Mouse (Mus musculus) lung, postnatal 0 days (tissue): ENCODE results near the gene Spg21. TPM values are rescaled to one million over a fixed set of nuclear protein-coding genes. Genes with fewer than 3 reads are reported as not detected.
A peak's percentile ranks its signal among the peaks of the same experiment; 100 is the strongest.

Experiments
- ATAC-seq: fragments of 200-750 bp; cut with Nextera tagmentation; 2 replicates; pipeline ENCODE4 v1.8.0; 2017; ENCODE audit warnings: moderate library complexity
- DNase-seq: peaks from one replicate; pipeline ENCODE4 v3.0.0-alpha.2; 2016; ENCODE audit warnings: low spot score
- H3K27ac ChIP-seq: fragments of 300-500 bp; sonication (generic); 2 replicates; pipeline ENCODE4 v1.5.1; 2014; ENCODE audit warnings: antibody characterized with exemption, mild to moderate bottlenecking, low read length, mixed read lengths
- H3K27me3 ChIP-seq: fragments of 300-500 bp; sonication (generic); replicated peaks from 2 replicates; pipeline ENCODE4 v1.6.1; 2014; ENCODE audit warnings: low read length, mixed read lengths; ENCODE audit not compliant: insufficient read depth
- H3K36me3 ChIP-seq: fragments of 300-500 bp; sonication (generic); 2 replicates; pipeline ENCODE4 v1.6.1; 2014; ENCODE audit warnings: low read length, mixed read lengths; ENCODE audit not compliant: insufficient read depth
- H3K4me1 ChIP-seq: fragments of 300-500 bp; sonication (generic); 2 replicates; pipeline ENCODE4 v1.6.1; 2014; ENCODE audit warnings: antibody characterized with exemption, low read depth, low read length, mixed read lengths; ENCODE audit not compliant: insufficient read depth
- H3K4me2 ChIP-seq: fragments of 300-500 bp; sonication (generic); replicated peaks from 2 replicates; pipeline ENCODE4 v1.6.1; 2014; ENCODE audit warnings: low read depth, mild to moderate bottlenecking, low read length, moderate library complexity, mixed read lengths
- H3K4me3 ChIP-seq: fragments of 300-500 bp; sonication (generic); 2 replicates; pipeline ENCODE4 v1.5.1; 2014; ENCODE audit warnings: low read depth, low read length
- H3K9ac ChIP-seq: fragments of 300-500 bp; sonication (generic); replicated peaks from 2 replicates; pipeline ENCODE4 v1.6.1; 2014; ENCODE audit warnings: low read depth, mild to moderate bottlenecking
- H3K9me3 ChIP-seq: fragments of 300-500 bp; sonication (generic); 2 replicates; pipeline ENCODE4 v1.6.1; 2016; ENCODE audit warnings: low read length, mixed read lengths
- CTCF ChIP-seq: IDR thresholded peaks from 2 replicates; pipeline ENCODE4 v1.5.1; 2016; ENCODE audit warnings: antibody characterized with exemption, mild to moderate bottlenecking
- EP300 ChIP-seq: IDR thresholded peaks from 2 replicates; pipeline ENCODE4 v1.6.1; 2016; ENCODE audit warnings: antibody characterized with exemption, mild to moderate bottlenecking, control low read depth
- WGBS: fragments of 180-500 bp; shearing (Covaris S2); extraction: QIAGEN DNeasy Blood & Tissue Kit; methylation state at CpG from one replicate; pipeline ENCODE4 v1.1.7; 2014; 5-methylcytosine and 5-hydroxymethylcytosine counted together
- polyA plus RNA-seq: library from polyadenylated mRNA; unstranded; fragments of >200 nt; fragmentation: Nextera tagmentation; extraction: Ambion mirVana; gene quantifications from 2 replicates; pipeline ENCODE4 v1.2.1, GENCODE M21; 2015

Spg21 gene
- polyA plus RNA-seq, 1 experiment from 2014 or later = 94.0 TPM

DNA sequence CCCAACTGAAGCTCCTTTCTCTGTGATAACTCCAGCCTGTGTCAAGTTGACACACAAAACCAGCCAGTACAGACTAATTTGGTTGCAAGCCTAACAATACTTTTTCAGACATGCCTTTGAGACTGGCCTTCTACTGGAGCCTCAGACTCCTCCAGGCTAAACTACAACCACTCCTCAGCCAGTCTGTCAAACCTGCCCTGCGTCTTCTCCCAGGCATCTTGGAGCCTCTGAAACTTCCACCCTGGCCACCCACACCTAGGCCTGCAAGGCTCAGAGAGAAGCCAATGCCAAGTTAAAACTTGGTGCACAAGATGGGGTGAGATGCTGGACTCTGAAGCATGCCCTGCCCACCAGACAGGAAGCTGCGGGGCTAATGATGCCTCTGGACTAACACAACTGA is 31.6 kb downstream of the Spg21 start:
- Histone ChIP-seq H3K9me3 (no peaks in the 10 kb centered on the region), H3K27me3 (no peaks in the 10 kb centered on the region), H3K4me1 (no peaks in the 10 kb centered on the region), H3K4me3 (no peak overlapping the region), H3K27ac (no peak overlapping the region), H3K4me2 (no peak overlapping the region), H3K36me3 (peaks cover 5% of the 10 kb centered on the region; the same call in 1 of the 2 replicates), H3K9ac (no peak overlapping the region)
- WGBS = 77% methylated on average over 2 of the region's 2 CpGs
- ATAC-seq = no peak
- TF ChIP-seq EP300 = no peak
- no peak for TF ChIP-seq CTCF
- no peak for DNase-seq

DNA sequence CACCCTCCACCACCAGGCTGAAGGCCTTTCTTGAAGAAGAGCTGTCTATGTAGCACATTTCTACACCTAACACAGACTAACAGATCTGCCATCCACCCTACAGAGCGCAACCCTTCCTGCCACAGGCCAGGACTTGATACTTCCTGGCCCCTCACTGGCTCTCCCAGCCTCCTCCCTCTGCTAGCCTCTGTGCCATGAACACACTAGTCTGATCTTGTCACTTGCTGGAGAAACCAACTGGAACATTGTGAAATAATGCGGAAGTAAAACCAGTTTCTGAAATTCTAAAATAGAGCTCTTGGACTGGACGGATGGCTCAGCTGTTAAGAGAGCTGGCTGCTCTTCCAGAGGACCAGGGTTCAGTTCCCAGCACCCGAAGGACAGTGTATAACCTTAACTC is 32.1 kb downstream of the Spg21 start:
- TF ChIP-seq CTCF (no peak), EP300 (no peak)
- Histone ChIP-seq H3K27ac (no peak overlapping the region), H3K9me3 (no peaks in the 10 kb centered on the region), H3K4me1 (no peaks in the 10 kb centered on the region), H3K4me2 (no peak overlapping the region), H3K27me3 (no peaks in the 10 kb centered on the region), H3K9ac (no peak overlapping the region), H3K4me3 (no peak overlapping the region), H3K36me3 (no peaks in the 10 kb centered on the region)
- DNase-seq (no peak), ATAC-seq (no peak)
- WGBS = 91% methylated on average over 4 of the region's 4 CpGs

DNA sequence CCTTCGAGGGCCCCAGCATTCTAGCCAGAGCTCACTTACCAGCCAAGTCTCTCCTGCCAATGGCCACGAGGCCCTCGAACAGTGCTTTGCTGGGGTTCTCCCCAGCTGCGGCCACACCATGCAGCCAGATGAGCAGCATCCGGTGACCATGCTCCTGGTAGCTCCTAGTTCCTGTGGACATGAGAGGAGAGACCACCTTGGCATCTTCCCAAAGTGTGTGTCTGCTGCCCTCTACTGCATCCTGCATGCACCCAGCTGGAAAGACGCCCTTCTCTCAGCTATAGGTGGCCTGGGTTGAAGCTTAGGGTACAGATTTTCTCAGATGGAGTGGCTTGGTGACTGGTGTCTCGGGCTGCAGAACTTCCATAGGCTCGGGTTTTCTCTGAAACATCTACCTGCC is 41.4 kb downstream of the Spg21 start:
- TF ChIP-seq CTCF (peak; percentile 70), EP300 (no peak)
- peak; percentile 40 for ATAC-seq

DNA sequence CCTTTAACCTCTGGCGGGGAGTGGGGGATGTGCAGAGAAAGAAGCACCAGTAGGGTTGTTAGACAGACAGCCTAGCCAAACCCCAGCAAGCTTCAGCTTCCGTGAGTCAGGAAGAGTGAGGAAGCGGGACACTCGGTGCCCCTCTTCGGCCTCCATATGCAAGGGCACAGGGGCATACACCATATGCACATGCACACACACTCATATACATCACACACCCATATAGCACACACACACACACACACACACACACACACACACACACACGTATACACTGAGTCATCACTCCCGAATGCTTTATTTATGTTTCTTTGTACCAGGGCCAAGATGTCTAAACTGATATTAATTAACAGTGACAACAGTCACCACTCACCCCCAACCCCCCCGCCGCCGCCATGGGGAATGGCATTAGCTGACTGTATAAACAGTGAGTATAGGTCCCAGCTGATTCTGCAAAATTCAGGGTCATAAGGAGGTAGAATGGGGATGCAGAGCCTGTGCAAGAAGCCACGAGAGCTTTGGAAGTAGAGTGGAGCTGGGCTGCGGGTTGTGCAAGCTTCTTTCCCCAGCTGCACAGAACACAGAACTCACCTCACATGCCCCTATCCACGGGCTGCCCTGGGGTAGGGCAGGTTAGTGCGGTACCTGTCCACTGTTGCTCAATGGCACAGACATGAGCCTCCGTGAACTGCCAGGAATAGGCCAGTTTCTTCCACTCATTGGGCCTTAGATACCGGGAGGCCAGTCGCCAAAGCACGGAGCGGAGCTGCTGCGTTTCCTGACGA is 42.2 kb downstream of the Spg21 start:
- Histone ChIP-seq H3K9ac (no peak overlapping the region), H3K27ac (no peak overlapping the region), H3K36me3 (no peaks in the 10 kb centered on the region), H3K9me3 (no peaks in the 10 kb centered on the region), H3K4me3 (no peak overlapping the region), H3K27me3 (no peaks in the 10 kb centered on the region), H3K4me2 (no peak overlapping the region), H3K4me1 (no peaks in the 10 kb centered on the region)
- DNase-seq = no peak
- WGBS = 45% methylated on average over 21 of the region's 21 CpGs
- no peak for TF ChIP-seq CTCF
- TF ChIP-seq EP300 = no peak
- peak; percentile 54 for ATAC-seq

More for the DNA sequence above, 41.4 kb downstream of the Spg21 start:
- 35% methylated on average over 8 of the region's 8 CpGs for WGBS
- H3K4me3 ChIP-seq = no peak overlapping the region
- no peaks in the 10 kb centered on the region for H3K27me3 ChIP-seq
- no peak overlapping the region for H3K27ac ChIP-seq
- no peak overlapping the region for H3K9ac ChIP-seq
- H3K4me2 ChIP-seq = no peak overlapping the region
- H3K9me3 ChIP-seq = no peaks in the 10 kb centered on the region
- peak; percentile 50 for DNase-seq
- no peaks in the 10 kb centered on the region for H3K4me1 ChIP-seq
- no peaks in the 10 kb centered on the region for H3K36me3 ChIP-seq

DNA sequence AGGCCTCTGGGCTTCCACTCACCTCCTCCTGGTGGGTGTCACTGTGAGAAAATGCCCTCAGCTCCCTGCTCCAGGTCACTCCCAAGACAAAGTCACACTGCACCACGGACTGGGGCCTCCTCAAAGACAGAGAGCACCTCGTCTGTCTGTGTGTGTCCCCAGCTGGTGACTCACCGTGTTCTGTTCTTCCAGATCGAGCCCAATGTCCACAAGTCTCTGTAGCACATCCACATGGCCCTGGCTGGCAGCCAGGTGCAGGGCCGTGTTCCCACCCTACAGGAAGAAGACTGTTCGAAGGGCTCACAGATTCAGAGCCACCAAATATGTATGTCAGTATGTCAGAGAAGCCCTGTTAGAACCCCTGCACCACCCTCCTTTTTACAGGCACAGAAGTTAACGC is 47.7 kb downstream of the Spg21 start:
- Histone ChIP-seq H3K27ac (no peak overlapping the region), H3K9me3 (no peaks in the 10 kb centered on the region), H3K4me2 (no peak overlapping the region), H3K9ac (no peak overlapping the region), H3K27me3 (no peaks in the 10 kb centered on the region), H3K4me3 (no peak overlapping the region), H3K4me1 (no peaks in the 10 kb centered on the region), H3K36me3 (no peaks in the 10 kb centered on the region)
- 23% methylated on average over 7 of the region's 7 CpGs for WGBS
- DNase-seq (no peak), ATAC-seq (no peak)
- TF ChIP-seq CTCF (no peak), EP300 (no peak)

DNA sequence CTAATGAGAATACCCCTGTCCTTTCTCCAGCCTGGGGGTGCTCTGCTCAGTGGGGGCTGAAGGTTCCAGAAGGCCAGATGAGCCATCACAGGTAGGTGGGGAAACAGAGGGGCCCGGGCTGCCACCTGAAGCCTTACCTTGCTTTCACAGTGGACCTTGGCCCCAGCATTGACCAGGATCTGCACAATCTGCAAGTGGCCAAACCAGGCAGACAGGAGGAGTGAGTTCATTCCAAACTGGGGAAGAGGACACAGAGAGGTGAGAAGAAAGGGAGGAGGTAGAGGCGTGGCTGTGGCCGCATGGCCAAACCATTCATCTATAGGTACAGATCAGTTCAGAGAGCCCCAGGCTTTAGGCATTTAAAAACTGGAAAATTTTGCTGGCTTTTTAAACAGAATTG is 51.8 kb downstream of the Spg21 start:
- Histone ChIP-seq H3K36me3 (no peaks in the 10 kb centered on the region), H3K4me2 (no peak overlapping the region), H3K9me3 (no peaks in the 10 kb centered on the region), H3K9ac (no peak overlapping the region), H3K27me3 (no peaks in the 10 kb centered on the region), H3K27ac (no peak overlapping the region), H3K4me3 (no peak overlapping the region), H3K4me1 (no peaks in the 10 kb centered on the region)
- TF ChIP-seq EP300 (no peak), CTCF (no peak)
- no peak for DNase-seq
- no peak for ATAC-seq
- WGBS = 62% methylated on average over 3 of the region's 3 CpGs
